Mouse (Mus musculus) small intestine, adult 2 months (tissue): ENCODE data around the gene Otud4. TPM values are rescaled to one million over a fixed set of nuclear protein-coding genes. Genes with fewer than 3 reads are reported as not detected.

Experiments used
- H3K27ac ChIP-seq: fragments of 200-500 bp; 2 replicates; pipeline ENCODE4 v1.5.1; 2012; ENCODE audit warnings: low read depth, low read length, control low read depth, inconsistent platforms; ENCODE audit not compliant: insufficient read depth
- H3K27me3 ChIP-seq: fragments of 200-500 bp; 2 replicates; pipeline ENCODE4 v1.6.1; 2012; ENCODE audit warnings: mild to moderate bottlenecking, moderate library complexity, low read length, inconsistent platforms; ENCODE audit not compliant: control insufficient read depth, insufficient read depth
- H3K36me3 ChIP-seq: fragments of 200-500 bp; 2 replicates; pipeline ENCODE4 v1.6.1; 2012; ENCODE audit warnings: mild to moderate bottlenecking, low read length, control low read depth, inconsistent platforms; ENCODE audit not compliant: control insufficient read depth, insufficient read depth
- H3K4me1 ChIP-seq: fragments of 200-500 bp; 2 replicates; pipeline ENCODE4 v1.6.1; 2012; ENCODE audit warnings: low read length, inconsistent platforms, mixed read lengths; ENCODE audit not compliant: control insufficient read depth, insufficient read depth, insufficient read length
- H3K4me3 ChIP-seq: fragments of 200-500 bp; 2 replicates; pipeline ENCODE4 v1.5.1; 2012; ENCODE audit warnings: low read depth, mild to moderate bottlenecking, control low read depth, inconsistent platforms, low read length, moderate library complexity
- CTCF ChIP-seq: fragments of 200-500 bp; IDR thresholded peaks from 2 replicates; pipeline ENCODE4 v1.5.1; 2012; ENCODE audit warnings: low read depth, mild to moderate bottlenecking, control low read depth, inconsistent platforms, low read length, moderate library complexity, mixed read lengths; ENCODE audit not compliant: insufficient replicate concordance, insufficient read length; ENCODE audit errors: extremely low read depth
- POLR2A ChIP-seq: fragments of 200-500 bp; IDR thresholded peaks from 2 replicates; pipeline ENCODE4 v1.6.1; 2012; ENCODE audit warnings: low read depth, mild to moderate bottlenecking, control low read depth, inconsistent platforms, low read length, moderate library complexity
- WGBS: fragments of 180-500 bp; shearing (Covaris S2); methylation state at CpG from one replicate; pipeline ENCODE4 v1.1.7; 2018; 5-methylcytosine and 5-hydroxymethylcytosine counted together
- polyA plus RNA-seq: library from polyadenylated mRNA; depleted of rRNA; stranded (reverse); fragments of >200 nt; gene quantifications from 2 replicates; pipeline ENCODE4 v1.2.3, GENCODE M21; 2012; rRNA removed

The Otud4 gene
- polyA plus RNA-seq, 1 experiment, result 18.0 TPM

- Histone ChIP-seq H3K4me1 (peaks cover 2% of the 10 kb centered on the region; the same call in 1 of the 2 replicates), H3K27me3 (no peaks in the 10 kb centered on the region), H3K4me3 (peak within 1 kb of the TSS; percentile 90), H3K27ac (peak within 1 kb of the TSS; percentile 77), H3K36me3 (peaks cover 9% of the 10 kb centered on the region)
- WGBS, result under 1% methylated on average over 73 of the region's 73 CpGs
- no peak for TF ChIP-seq CTCF
- peak; percentile 65; the same call in 1 of the 2 replicates for TF ChIP-seq POLR2A
Measured at GRCm38 (mm10) chr8:79711064-79711961, 71.9 kb downstream of the Otud4 start, which contains the start of the genes Abce1 and Anapc10. Abce1 (minus strand) TSS chr8:79711740. Anapc10 (plus strand) TSS chr8:79711820.

GRCm38 (mm10) chr8:79712676-79713075 lies 73.3 kb downstream of the Otud4 start:
- no peak overlapping the region for H3K4me3 ChIP-seq
- H3K36me3 ChIP-seq, result peaks cover 5% of the 10 kb centered on the region; the same call in 1 of the 2 replicates
- H3K4me1 ChIP-seq, result peaks cover 2% of the 10 kb centered on the region; the same call in 1 of the 2 replicates
- 37% methylated on average over 6 of the region's 6 CpGs for WGBS
- no peak for TF ChIP-seq CTCF
- no peak for TF ChIP-seq POLR2A
- H3K27ac ChIP-seq, result no peak overlapping the region
- H3K27me3 ChIP-seq, result no peaks in the 10 kb centered on the region

- no peaks in the 10 kb centered on the region for H3K4me1 ChIP-seq
- TF ChIP-seq CTCF (no peak), POLR2A (no peak)
- H3K36me3 ChIP-seq, result peaks cover 25% of the 10 kb centered on the region
- no peaks in the 10 kb centered on the region for H3K27me3 ChIP-seq
- no peak overlapping the region for H3K27ac ChIP-seq
- no peak overlapping the region for H3K4me3 ChIP-seq
Measured at GRCm38 (mm10) chr8:79721537-79721936, 82.1 kb downstream of the Otud4 start.

GRCm38 (mm10) chr8:79723308-79723707 lies 83.9 kb downstream of the Otud4 start:
- H3K4me1 ChIP-seq, result no peaks in the 10 kb centered on the region
- H3K27me3 ChIP-seq, result no peaks in the 10 kb centered on the region
- H3K4me3 ChIP-seq, result no peak overlapping the region
- H3K36me3 ChIP-seq, result peaks cover 22% of the 10 kb centered on the region
- TF ChIP-seq POLR2A (no peak), CTCF (no peak)
- H3K27ac ChIP-seq, result no peak overlapping the region

- no peak for TF ChIP-seq POLR2A
- TF ChIP-seq CTCF, result no peak
- Histone ChIP-seq H3K27me3 (no peaks in the 10 kb centered on the region), H3K27ac (no peak overlapping the region), H3K36me3 (peaks cover 23% of the 10 kb centered on the region), H3K4me3 (no peak overlapping the region), H3K4me1 (no peaks in the 10 kb centered on the region)
- WGBS, result 46% methylated on average over 3 of the region's 3 CpGs
Measured at GRCm38 (mm10) chr8:79724589-79724988, 85.2 kb downstream of the Otud4 start.

Other genes with a start within 250 kb of the Otud4 start
- gene Smad1, start 240.1 kb upstream of the Otud4 start, polyA plus RNA-seq, result 27.3 and 54.1 TPM in 2 replicates
- 1.7 and 2.6 TPM in 2 replicates for gene Abce1, start 72.1 kb downstream of the Otud4 start, polyA plus RNA-seq
- gene Anapc10, start 72.2 kb downstream of the Otud4 start, polyA plus RNA-seq, result 0.08 and 0.15 TPM in 2 replicates